8 mouse cellular contexts compared by ENCODE assay signal in the genomic region with DNA sequence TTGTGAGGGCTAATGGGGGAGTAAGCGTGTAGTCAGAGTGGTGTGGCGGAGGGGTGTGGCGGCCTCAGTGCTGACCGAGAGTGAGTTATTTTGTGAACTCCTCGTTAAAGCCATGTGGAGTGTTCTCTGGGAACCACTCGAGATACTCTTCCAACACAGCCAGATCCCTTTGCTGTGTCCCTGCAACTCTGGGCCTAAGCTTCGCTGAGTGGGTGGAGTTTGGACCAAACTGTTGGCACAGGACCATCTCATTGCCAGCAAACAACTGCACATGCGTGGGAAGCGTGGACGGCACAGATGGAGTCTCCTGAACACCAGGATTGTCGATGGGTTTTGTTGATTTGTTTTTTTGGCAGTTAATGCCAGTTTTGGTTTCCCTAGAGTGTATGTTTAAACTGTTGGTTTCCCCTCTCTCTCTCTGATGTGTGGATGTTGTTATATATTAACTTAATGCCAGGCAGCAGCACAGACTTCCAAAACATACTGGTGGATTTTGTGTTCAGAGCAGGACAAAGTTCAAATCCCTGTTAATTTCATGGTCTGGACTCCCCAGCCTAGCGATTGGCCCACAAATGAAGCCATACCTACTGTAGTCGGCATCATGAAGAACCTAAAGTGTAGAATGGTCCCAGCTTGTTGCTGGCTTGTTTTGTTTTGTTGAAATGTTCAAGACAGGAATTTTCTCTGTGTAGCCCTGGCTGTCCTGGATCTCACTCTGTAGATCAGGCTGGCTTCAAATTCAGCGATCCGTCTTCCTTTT. TPM values are rescaled to one million over a fixed set of nuclear protein-coding genes. Genes with fewer than 3 reads are reported as not detected.
DNase-seq lines count a peak whose midpoint lies in the region; ATAC-seq and TF ChIP-seq lines count a peak whose summit lies in the region.

No protein-coding gene starts in this region.

- no peaks in the 10 kb centered on the region for H3K4me1 ChIP-seq in midbrain, embryonic 15.5 days
- peaks cover 7% of the 10 kb centered on the region; the same call in 1 of the 2 replicates for H3K4me1 ChIP-seq in midbrain, embryonic 16.5 days (ENCODE audit: control insufficient read depth, insufficient read depth, low read length)
- H3K4me1 ChIP-seq in intestine, postnatal 0 days (replicated peaks; ENCODE audit: control insufficient read depth, insufficient read depth, low read length) = no peaks in the 10 kb centered on the region; the same call in 1 of the 2 replicates

- no peaks in the 10 kb centered on the region for H3K27me3 ChIP-seq in midbrain, embryonic 15.5 days (replicated peaks)
- no peaks in the 10 kb centered on the region for H3K27me3 ChIP-seq in midbrain, embryonic 16.5 days (ENCODE audit: control insufficient read depth, insufficient read depth, low read depth, low read length)
- H3K27me3 ChIP-seq in intestine, postnatal 0 days (replicated peaks; ENCODE audit: control insufficient read depth, insufficient read depth, low read length) = no peaks in the 10 kb centered on the region

- 0 out of 2 replicates have a peak, but pooled peaks have one; percentile 21 for ATAC-seq in midbrain, embryonic 15.5 days (replicated peaks)
- no peak for ATAC-seq in midbrain, embryonic 16.5 days
- 0 out of 2 replicates have a peak, but pooled peaks have one; percentile 43 for ATAC-seq in intestine, postnatal 0 days

- no peak overlapping the region for H3K9ac ChIP-seq in midbrain, embryonic 15.5 days
- no peak overlapping the region for H3K9ac ChIP-seq in midbrain, embryonic 16.5 days (ENCODE audit: low read depth, low read length)
- H3K9ac ChIP-seq in intestine, postnatal 0 days (ENCODE audit: low read depth, low read length) = no peak overlapping the region

- H3K4me3 ChIP-seq in midbrain, embryonic 15.5 days = no peak overlapping the region
- no peak overlapping the region for H3K4me3 ChIP-seq in midbrain, embryonic 16.5 days (ENCODE audit: low read depth, low read length)
- no peak overlapping the region for H3K4me3 ChIP-seq in intestine, postnatal 0 days (ENCODE audit: low read depth, low read length)

- WGBS in midbrain, embryonic 15.5 days = 76% methylated on average over 15 of the region's 15 CpGs
- 79% methylated on average over 15 of the region's 15 CpGs for WGBS in midbrain, embryonic 16.5 days
- 52% methylated on average over 15 of the region's 15 CpGs for WGBS in intestine, postnatal 0 days

- H3K27ac ChIP-seq in midbrain, embryonic 15.5 days = no peak overlapping the region
- H3K27ac ChIP-seq in midbrain, embryonic 16.5 days (ENCODE audit: low read length) = no peak overlapping the region
- no peak overlapping the region for H3K27ac ChIP-seq in intestine, postnatal 0 days (ENCODE audit: low read depth, low read length)

- peak; percentile 69 to 84 for DNase-seq in frontal cortex, adult 2 months (ENCODE audit: extremely low spot score in 1 of 2, low spot score in 1 of 2)
- peak; percentile 67 to 82 for DNase-seq in left cerebral cortex, adult 18-20 months (ENCODE audit: low spot score in 2 of 2)
- peak; percentile 75 to 84 for DNase-seq in lung, postnatal 4 days
- DNase-seq in c-Kit-positive CD71-positive TER-119-positive erythroid progenitor cells, embryonic 14.5 days (ENCODE audit: low spot score) = no peak
- DNase-seq in spleen, adult 12 weeks (ENCODE audit: low spot score) = no peak

- no peaks in the 10 kb centered on the region for H3K36me3 ChIP-seq in midbrain, embryonic 15.5 days (replicated peaks)
- no peaks in the 10 kb centered on the region for H3K36me3 ChIP-seq in midbrain, embryonic 16.5 days (ENCODE audit: control insufficient read depth, insufficient read depth, low read length)
- H3K36me3 ChIP-seq in intestine, postnatal 0 days (ENCODE audit: control insufficient read depth, insufficient read depth) = no peaks in the 10 kb centered on the region

- H3K9me3 ChIP-seq in midbrain, embryonic 15.5 days = no peaks in the 10 kb centered on the region
- H3K9me3 ChIP-seq in midbrain, embryonic 16.5 days (replicated peaks; ENCODE audit: control insufficient read depth, low read length, poor library complexity, severe bottlenecking) = 0 out of 2 replicates have a peak, but pooled peaks cover 2% of the 10 kb centered on the region
- no peaks in the 10 kb centered on the region for H3K9me3 ChIP-seq in intestine, postnatal 0 days (ENCODE audit: control insufficient read depth)

- TF ChIP-seq CTCF in intestine, postnatal 0 days (IDR thresholded peaks at IDR 0.05; ENCODE audit: low read depth) = no peak

- H3K4me2 ChIP-seq in midbrain, embryonic 15.5 days = no peak overlapping the region
- H3K4me2 ChIP-seq in midbrain, embryonic 16.5 days (ENCODE audit: low read length) = no peak overlapping the region
- no peak overlapping the region for H3K4me2 ChIP-seq in intestine, postnatal 0 days (replicated peaks; ENCODE audit: low read depth)

RNA-seq across cellular contexts. Expression of a gene that starts 22.3 kb away (rescaled TPM):
- 20.7 and 21.7 TPM in 2 replicates for polyA plus RNA-seq in midbrain, embryonic 15.5 days (2015; fragmentation: Nextera tagmentation; extraction: Ambion mirVana)
- 18.4 and 24.0 TPM in 2 replicates for polyA plus RNA-seq in midbrain, embryonic 16.5 days (2015; fragmentation: Nextera tagmentation; extraction: Ambion mirVana)
- 7.9 and 9.5 TPM in 2 replicates for polyA plus RNA-seq in frontal cortex, adult 2 months (2012; rRNA removed)
- 10.2 and 11.1 TPM in 2 replicates for polyA plus RNA-seq in intestine, postnatal 0 days (2015; fragmentation: Nextera tagmentation; extraction: Ambion mirVana)
- total RNA-seq in left cerebral cortex, adult 18-20 months (2021) = 10 to 100 TPM; 17.3 to 18.2 TPM

Comparison
In these comparisons a context has a peak if more than half of its experiments do, and no peak if none do; other contexts are left out.
1. DNase-seq: peak in frontal cortex, adult 2 months (2 of 2), left cerebral cortex, adult 18-20 months (2 of 2) and lung, postnatal 4 days (2 of 2); none in c-Kit-positive CD71-positive TER-119-positive erythroid progenitor cells, embryonic 14.5 days (single experiment) and spleen, adult 12 weeks (single experiment).